ENCODE assay signal across 12 mouse cellular contexts in genomic region chr13:29015605-29015994, GRCm38 (mm10).
DNase-seq lines count a peak whose midpoint lies in the region; ATAC-seq lines count a peak whose summit lies in the region.
"Had no signal": no experiment of that assay in that cellular context is flagged by ENCODE, and none has a peak within 500 bp of the region (broad histone marks: within the 10 kb centered on the region; RNA-seq: fewer than 3 reads in every experiment).

No protein-coding gene starts in this region.

- H3K4me3 ChIP-seq in hindbrain, embryonic 11.5 days (ENCODE audit: low read depth, low read length): peak overlapping the region; percentile 1; the same call in 1 of the 2 replicates
- H3K4me3 ChIP-seq in midbrain, embryonic 14.5 days (replicated peaks; ENCODE audit: low read depth, low read length): peak overlapping the region; percentile 34
- H3K4me3 ChIP-seq: heart, adult 2 months; myocyte had no signal

- H3K36me3 ChIP-seq in hindbrain, embryonic 11.5 days (ENCODE audit: control insufficient read depth, insufficient read depth, low read length): no peaks in the 10 kb centered on the region
- no peaks in the 10 kb centered on the region for H3K36me3 ChIP-seq in midbrain, embryonic 14.5 days (ENCODE audit: control insufficient read depth, insufficient read depth, low read length)

- 38% methylated on average over 9 of the region's 9 CpGs for WGBS in hindbrain, embryonic 11.5 days
- 4% methylated on average over 9 of the region's 9 CpGs for WGBS in midbrain, embryonic 14.5 days

- H3K4me2 ChIP-seq in hindbrain, embryonic 11.5 days (replicated peaks; ENCODE audit: low read depth, low read length): peak overlapping the region; percentile 29
- peak overlapping the region; percentile 60 for H3K4me2 ChIP-seq in midbrain, embryonic 14.5 days (ENCODE audit: low read length)

- no peak overlapping the region for H3K9ac ChIP-seq in hindbrain, embryonic 11.5 days (ENCODE audit: low read depth, low read length)
- peak overlapping the region; percentile 30 for H3K9ac ChIP-seq in midbrain, embryonic 14.5 days (replicated peaks; ENCODE audit: low read length)
- H3K9ac ChIP-seq: liver, embryonic 14.5 days had no signal

- peak; percentile 67 for ATAC-seq in hindbrain, embryonic 11.5 days (ENCODE audit: low FRiP score)
- ATAC-seq in midbrain, embryonic 14.5 days (ENCODE audit: low FRiP score, low TSS enrichment): peak; percentile 76; the same call in 1 of the 2 replicates
- no peak for ATAC-seq in erythroid progenitor cell, adult 5-6 weeks (replicated peaks; ENCODE audit: low FRiP score, poor library complexity, severe bottlenecking)

- H3K4me1 ChIP-seq in hindbrain, embryonic 11.5 days (replicated peaks; ENCODE audit: control insufficient read depth, insufficient read depth, low read length): peaks cover 2% of the 10 kb centered on the region
- H3K4me1 ChIP-seq in midbrain, embryonic 14.5 days (ENCODE audit: control insufficient read depth, insufficient read depth, low read length): peaks cover 34% of the 10 kb centered on the region

- H3K27me3 ChIP-seq in hindbrain, embryonic 11.5 days (ENCODE audit: control insufficient read depth, insufficient read depth, low read length): no peaks in the 10 kb centered on the region
- no peaks in the 10 kb centered on the region for H3K27me3 ChIP-seq in midbrain, embryonic 14.5 days (ENCODE audit: control insufficient read depth, insufficient read depth, low read length)

- peak overlapping the region; percentile 73 for H3K27ac ChIP-seq in hindbrain, embryonic 11.5 days (ENCODE audit: low read depth, low read length)
- H3K27ac ChIP-seq in midbrain, embryonic 14.5 days (replicated peaks; ENCODE audit: low read depth, low read length): peak overlapping the region; percentile 86
- H3K27ac ChIP-seq: heart, adult 2 months; liver, embryonic 14.5 days had no signal

- peak; percentile 18 for DNase-seq in embryo, embryonic 11 days
- no peak for DNase-seq in embryo, embryonic 10 days (ENCODE audit: low spot score)
- DNase-seq in cerebellum, adult 9-11 months: peak; percentile 11
- peak; percentile 30 for DNase-seq in hindbrain, embryonic 11.5 days (ENCODE audit: low spot score)
- DNase-seq in midbrain, embryonic 14.5 days: peak; percentile 79
- DNase-seq in urinary bladder, postnatal 10 days (ENCODE audit: low spot score): no peak
- no peak for DNase-seq in lung, postnatal 14 days
- DNase-seq: heart, adult 2 months; kidney, postnatal 36 days had no signal

- H3K9me3 ChIP-seq in hindbrain, embryonic 11.5 days (ENCODE audit: control insufficient read depth, low read length): no peaks in the 10 kb centered on the region
- no peaks in the 10 kb centered on the region for H3K9me3 ChIP-seq in midbrain, embryonic 14.5 days (ENCODE audit: control insufficient read depth, low read length)

Comparison
In these comparisons a context has a peak if more than half of its experiments do, and no peak if none do; other contexts are left out.
1. DNase-seq: peak in embryo, embryonic 11 days (single experiment), cerebellum, adult 9-11 months (single experiment), hindbrain, embryonic 11.5 days (single experiment) and midbrain, embryonic 14.5 days (single experiment); none in embryo, embryonic 10 days (single experiment), urinary bladder, postnatal 10 days (single experiment) and lung, postnatal 14 days (single experiment).